Mouse (Mus musculus): ENCODE measurements around the gene Chst8.

The Chst8 gene

GRCm38 (mm10) chr7:34669336-34669735 lies 143.2 kb downstream of the Chst8 start:
- in situ Hi-C loops (cut with MboI), result no loop called here

GRCm38 (mm10) chr7:34667874-34668273 lies 144.6 kb downstream of the Chst8 start:
- in situ Hi-C loops (cut with MboI), result no loop called here

- in situ Hi-C loops (cut with MboI), result no loop called here
Observed at GRCm38 (mm10) chr7:34663145-34663544, 149.4 kb downstream of the Chst8 start.

- in situ Hi-C loops (cut with MboI), result no loop called here
Observed at GRCm38 (mm10) chr7:34662227-34662626, 150.3 kb downstream of the Chst8 start.

GRCm38 (mm10) chr7:34659386-34660085 lies 153.0 kb downstream of the Chst8 start:
- in situ Hi-C loops (cut with MboI), result no loop called here

GRCm38 (mm10) chr7:34656632-34657031 lies 155.9 kb downstream of the Chst8 start, which contains the start of gene Kctd15:
Gene Kctd15 (minus strand): TSS chr7:34656732.
- in situ Hi-C loops (cut with MboI), result no loop called here

GRCm38 (mm10) chr7:34655086-34655839 lies 157.2 kb downstream of the Chst8 start:
- in situ Hi-C loops (cut with MboI), result no loop called here

GRCm38 (mm10) chr7:34654441-34655085 lies 157.9 kb downstream of the Chst8 start:
- in situ Hi-C loops (cut with MboI), result no loop called here

GRCm38 (mm10) chr7:34653731-34654440 lies 158.6 kb downstream of the Chst8 start:
- in situ Hi-C loops (cut with MboI), result no loop called here

GRCm38 (mm10) chr7:34652751-34653502 lies 159.6 kb downstream of the Chst8 start:
- in situ Hi-C loops (cut with MboI), result no loop called here

GRCm38 (mm10) chr7:34651381-34651780 lies 161.1 kb downstream of the Chst8 start:
- in situ Hi-C loops (cut with MboI), result no loop called here

GRCm38 (mm10) chr7:34647052-34647451 lies 165.5 kb downstream of the Chst8 start:
- in situ Hi-C loops (cut with MboI), result no loop called here

GRCm38 (mm10) chr7:34646144-34646795 lies 166.2 kb downstream of the Chst8 start:
- in situ Hi-C loops (cut with MboI), result no loop called here

- in situ Hi-C loops (cut with MboI), result no loop called here
Observed at GRCm38 (mm10) chr7:34645623-34646022, 166.9 kb downstream of the Chst8 start.

GRCm38 (mm10) chr7:34644591-34644990 lies 167.9 kb downstream of the Chst8 start:
- in situ Hi-C loops (cut with MboI), result no loop called here

- in situ Hi-C loops (cut with MboI), result no loop called here
Observed at GRCm38 (mm10) chr7:34643329-34643728, 169.2 kb downstream of the Chst8 start.

- in situ Hi-C loops (cut with MboI), result no loop called here
Observed at GRCm38 (mm10) chr7:34641968-34642367, 170.5 kb downstream of the Chst8 start.

- in situ Hi-C loops (cut with MboI), result no loop called here
Observed at GRCm38 (mm10) chr7:34639798-34640197, 172.7 kb downstream of the Chst8 start.

- in situ Hi-C loops (cut with MboI), result no loop called here
Observed at GRCm38 (mm10) chr7:34636661-34637060, 175.8 kb downstream of the Chst8 start.

GRCm38 (mm10) chr7:34632966-34633742 lies 179.4 kb downstream of the Chst8 start:
- in situ Hi-C loops (cut with MboI), result no loop called here
